Mouse (Mus musculus): ENCODE data around the gene Fbxl7. TPM values are rescaled to one million over a fixed set of nuclear protein-coding genes. Genes with fewer than 3 reads are reported as not detected.

Fbxl7 gene
- polyA plus RNA-seq, 1 experiment, result 8.3 TPM

DNA sequence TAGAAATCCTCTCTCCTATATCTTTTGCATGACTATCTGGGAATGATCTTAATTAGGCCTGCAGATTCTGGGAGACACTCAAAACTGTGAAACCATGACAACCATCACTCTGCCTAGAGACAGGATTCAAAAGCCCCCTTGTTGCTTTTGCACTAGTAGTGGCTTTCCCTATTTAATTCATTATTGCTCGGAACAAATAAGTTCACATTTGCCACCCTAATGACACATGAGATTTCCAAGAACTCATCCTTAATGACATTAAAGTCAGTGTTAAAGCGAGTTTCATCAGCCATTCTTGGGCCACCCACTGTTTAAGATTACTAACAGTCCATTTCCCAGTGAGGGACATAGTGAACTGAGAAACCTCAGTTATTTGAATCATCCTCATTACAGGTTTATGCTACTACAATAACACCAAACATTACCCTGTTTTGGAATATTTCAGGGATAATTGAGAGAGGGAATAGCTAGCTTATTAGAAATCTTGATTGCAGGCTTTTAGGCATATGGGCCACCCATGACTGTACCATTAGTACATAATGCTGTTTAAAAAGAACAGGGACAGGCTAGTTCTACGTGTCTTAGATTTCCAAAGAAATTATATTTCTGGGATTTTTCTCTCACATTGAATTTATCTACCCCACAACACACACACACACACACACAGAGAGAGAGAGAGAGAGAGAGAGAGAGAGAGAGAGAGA, 361.2 kb downstream of the Fbxl7 start:
- TF ChIP-seq MAX (IDR thresholded peaks at IDR 0.05; ENCODE audit: low read depth), result no peak
- no peak for TF ChIP-seq REST (IDR thresholded peaks at IDR 0.05; ENCODE audit: insufficient read depth, insufficient read length)
- Histone ChIP-seq H3K4me2 (ENCODE audit: low read depth) (no peak overlapping the region), H3K27me3 (ENCODE audit: control insufficient read depth, insufficient read depth, insufficient read length) (no peaks in the 10 kb centered on the region), H3K36me3 (ENCODE audit: control insufficient read depth, insufficient read depth) (no peaks in the 10 kb centered on the region), H3K4me3 (no peak overlapping the region), H3ac (ENCODE audit: control insufficient read depth, insufficient read length) (no peak overlapping the region), H3K79me2 (ENCODE audit: control insufficient read depth, insufficient read depth) (no peaks in the 10 kb centered on the region)

DNA sequence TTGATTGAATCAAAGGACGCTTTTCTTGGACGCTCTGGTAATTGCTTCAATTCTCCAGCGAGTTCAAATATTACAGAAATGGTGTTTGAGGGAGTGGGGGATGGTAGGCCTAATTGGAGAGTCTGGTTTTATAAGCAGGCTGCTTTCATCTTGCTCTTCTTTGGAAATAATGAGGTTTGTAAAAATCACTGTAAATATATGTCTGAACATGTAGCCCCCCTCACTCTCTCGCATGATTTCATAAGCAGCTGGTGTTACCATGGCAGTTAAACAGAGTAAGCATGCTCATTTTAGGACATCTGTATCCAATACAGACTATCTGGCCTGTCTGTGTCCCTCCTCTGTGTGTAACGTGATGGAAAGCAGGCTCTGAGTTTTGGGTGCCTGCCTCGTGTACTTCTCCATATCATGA, 376.2 kb downstream of the Fbxl7 start:
- no peaks in the 10 kb centered on the region for H3K27me3 ChIP-seq (ENCODE audit: control insufficient read depth, insufficient read depth, insufficient read length)
- TF ChIP-seq E2F4 (IDR thresholded peaks at IDR 0.05; ENCODE audit: insufficient read depth), result no peak
- no peak for TF ChIP-seq USF1 (IDR thresholded peaks at IDR 0.05; ENCODE audit: low read depth)
- no peak for TF ChIP-seq MYOD1 (IDR thresholded peaks at IDR 0.05; ENCODE audit: control insufficient read depth in 1 of 3, insufficient read length in 2 of 3, low read depth in 2 of 3)

GRCm38 (mm10) chr15:26501024-26501423, 394.4 kb downstream of the Fbxl7 start:
- Histone ChIP-seq H3ac (ENCODE audit: control insufficient read depth, insufficient read length) (no peak overlapping the region), H3K36me3 (ENCODE audit: control insufficient read depth, insufficient read depth) (no peaks in the 10 kb centered on the region), H3K27me3 (ENCODE audit: control insufficient read depth, insufficient read depth, insufficient read length) (no peaks in the 10 kb centered on the region), H3K4me2 (ENCODE audit: low read depth) (no peak overlapping the region), H3K79me2 (ENCODE audit: control insufficient read depth, insufficient read depth) (no peaks in the 10 kb centered on the region), H3K4me3 (no peak overlapping the region)
- TF ChIP-seq POLR2AphosphoS2 (IDR thresholded peaks at IDR 0.05; ENCODE audit: insufficient read length, low read depth), result no peak
- no peak for TF ChIP-seq MAX (IDR thresholded peaks at IDR 0.05; ENCODE audit: low read depth)
- TF ChIP-seq TCF12 (IDR thresholded peaks at IDR 0.05; ENCODE audit: insufficient read depth, poor library complexity, severe bottlenecking), result no peak
- TF ChIP-seq CEBPB (IDR thresholded peaks at IDR 0.05; ENCODE audit: insufficient read depth, poor library complexity, severe bottlenecking), result no peak
- TF ChIP-seq MYOG (IDR thresholded peaks at IDR 0.05; ENCODE audit: control insufficient read depth in 1 of 3, insufficient read depth in 1 of 3, insufficient read length in 2 of 3, low read depth in 2 of 3), result no peak
- TF ChIP-seq TCF3 (IDR thresholded peaks at IDR 0.05; ENCODE audit: insufficient read length, low read depth), result no peak
- TF ChIP-seq USF1 (IDR thresholded peaks at IDR 0.05; ENCODE audit: low read depth), result no peak

More for the DNA sequence above, 376.2 kb downstream of the Fbxl7 start:
- Histone ChIP-seq H3ac (ENCODE audit: control insufficient read depth, insufficient read length) (no peak overlapping the region), H3K4me3 (no peak overlapping the region), H3K79me2 (ENCODE audit: control insufficient read depth, insufficient read depth) (no peaks in the 10 kb centered on the region), H3K36me3 (ENCODE audit: control insufficient read depth, insufficient read depth) (no peaks in the 10 kb centered on the region), H3K4me2 (ENCODE audit: low read depth) (no peak overlapping the region)

Data from myocyte (in vitro differentiated cells).